Mouse (Mus musculus) heart, embryonic 14.5 days (tissue): ENCODE results near the gene Il33. TPM values are rescaled to one million over a fixed set of nuclear protein-coding genes. Genes with fewer than 3 reads are reported as not detected.

ENCODE experiments used
- ATAC-seq: fragments of 200-750 bp; cut with Nextera tagmentation; 2 replicates; pipeline ENCODE4 v1.8.0; 2017; ENCODE audit warnings: low read depth, moderate TSS enrichment; ENCODE audit not compliant: insufficient number of reproducible peaks, insufficient read depth, low FRiP score
- H3K27ac ChIP-seq, 2 experiments: fragments of 200-500 bp in 1 of 2; fragments of 300-500 bp in 1 of 2; sonication (generic) in 1 of 2; replicated peaks in 1 of 2; 2 replicates each; pipeline ENCODE4 v1.5.1; 2012 to 2014; ENCODE audit warnings: low read depth in 2 of 2, low read length in 2 of 2, control low read depth in 1 of 2, mild to moderate bottlenecking in 1 of 2, mixed read lengths in 1 of 2; ENCODE audit not compliant: control insufficient read depth in 1 of 2, insufficient read depth in 1 of 2
- H3K27me3 ChIP-seq: fragments of 300-500 bp; sonication (generic); 2 replicates; pipeline ENCODE4 v1.6.1; 2014; ENCODE audit warnings: mild to moderate bottlenecking, low read length, control low read depth; ENCODE audit not compliant: control insufficient read depth, insufficient read depth
- H3K36me3 ChIP-seq: fragments of 300-500 bp; sonication (generic); 2 replicates; pipeline ENCODE4 v1.6.1; 2014; ENCODE audit warnings: mild to moderate bottlenecking, control low read depth, low read length, mixed read lengths; ENCODE audit not compliant: control insufficient read depth, insufficient read depth
- H3K4me1 ChIP-seq, 2 experiments: fragments of 200-500 bp in 1 of 2; fragments of 300-500 bp in 1 of 2; sonication (generic) in 1 of 2; 2 replicates each; pipeline ENCODE4 v1.6.1; 2012 to 2014; ENCODE audit warnings: low read length in 2 of 2, control low read depth in 1 of 2, mixed read lengths in 1 of 2; ENCODE audit not compliant: control insufficient read depth in 2 of 2, insufficient read depth in 2 of 2
- H3K4me2 ChIP-seq: fragments of 300-500 bp; sonication (generic); 2 replicates; pipeline ENCODE4 v1.6.1; 2014; ENCODE audit warnings: mild to moderate bottlenecking, low read length
- H3K4me3 ChIP-seq, 2 experiments: fragments of 200-500 bp in 1 of 2; fragments of 300-500 bp in 1 of 2; sonication (generic) in 1 of 2; 2 replicates each; pipeline ENCODE4 v1.5.1; 2012 to 2014; ENCODE audit warnings: low read length in 2 of 2, mild to moderate bottlenecking in 2 of 2, control low read depth in 1 of 2, low read depth in 1 of 2, moderate library complexity in 1 of 2; ENCODE audit not compliant: control insufficient read depth in 1 of 2, insufficient read depth in 1 of 2
- H3K9ac ChIP-seq: fragments of 300-500 bp; sonication (generic); 2 replicates; pipeline ENCODE4 v1.6.1; 2014; ENCODE audit warnings: mild to moderate bottlenecking, low read length
- H3K9me3 ChIP-seq: fragments of 300-500 bp; sonication (generic); 2 replicates; pipeline ENCODE4 v1.6.1; 2016; ENCODE audit warnings: low read length, control low read depth; ENCODE audit not compliant: control insufficient read depth
- WGBS: fragments of 180-500 bp; shearing (Covaris S2); extraction: QIAGEN DNeasy Blood & Tissue Kit; methylation state at CpG from one replicate; pipeline ENCODE4 v1.1.7; 2014; 5-methylcytosine and 5-hydroxymethylcytosine counted together
- polyA plus RNA-seq: library from polyadenylated mRNA; unstranded; fragments of >200 nt; fragmentation: Nextera tagmentation; extraction: Ambion mirVana; gene quantifications from 2 replicates; pipeline ENCODE4 v1.2.1, GENCODE M21; 2014

Gene Il33
- polyA plus RNA-seq, 1 experiment from 2014 or later, result 6.8 TPM

DNA sequence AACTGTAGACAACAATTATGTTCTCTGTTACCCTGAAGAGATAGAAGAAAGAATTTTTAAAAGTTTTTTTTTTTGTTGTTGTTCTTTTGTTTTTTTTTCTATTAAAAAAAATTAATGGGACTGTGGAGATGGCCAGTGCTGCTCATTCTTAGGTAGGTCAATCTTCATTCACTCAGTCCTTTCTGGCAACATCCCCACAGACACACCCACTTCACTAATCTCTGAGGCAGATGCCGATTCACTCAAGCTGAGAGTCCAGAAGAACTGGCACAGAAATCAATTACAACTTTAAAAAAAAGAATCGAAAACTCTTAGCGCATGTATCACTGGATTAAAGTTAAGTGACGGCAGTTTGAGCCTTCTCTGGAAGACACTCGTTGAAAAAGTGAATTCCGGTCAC, 36.0 kb upstream of the Il33 start:
- Histone ChIP-seq H3K4me2 (no peak overlapping the region), H3K4me3 (no peak overlapping the region), H3K4me1 (no peaks in the 10 kb centered on the region), H3K9me3 (no peaks in the 10 kb centered on the region), H3K27me3 (no peaks in the 10 kb centered on the region), H3K9ac (no peak overlapping the region), H3K36me3 (no peaks in the 10 kb centered on the region), H3K27ac (no peak overlapping the region)
- no peak for ATAC-seq
- WGBS, result 81% methylated on average over 6 of the region's 6 CpGs

- H3K9ac ChIP-seq, result no peak overlapping the region
- no peak overlapping the region for H3K4me3 ChIP-seq
- no peaks in the 10 kb centered on the region for H3K4me1 ChIP-seq
- H3K27ac ChIP-seq, result no peak overlapping the region
- H3K4me2 ChIP-seq, result no peak overlapping the region
- H3K36me3 ChIP-seq, result no peaks in the 10 kb centered on the region
- ATAC-seq, result no peak
- WGBS, result 54% methylated on average over 4 of the region's 4 CpGs
- no peaks in the 10 kb centered on the region for H3K27me3 ChIP-seq
- no peaks in the 10 kb centered on the region for H3K9me3 ChIP-seq
Observed at GRCm38 (mm10) chr19:29891981-29892380, 32.9 kb upstream of the Il33 start.

GRCm38 (mm10) chr19:29892786-29893185, 32.1 kb upstream of the Il33 start:
- no peak overlapping the region for H3K27ac ChIP-seq
- WGBS, result 56% methylated on average over 6 of the region's 6 CpGs
- no peak for ATAC-seq
- no peak overlapping the region for H3K4me2 ChIP-seq
- H3K4me1 ChIP-seq, result no peaks in the 10 kb centered on the region
- H3K9me3 ChIP-seq, result no peaks in the 10 kb centered on the region
- no peaks in the 10 kb centered on the region for H3K27me3 ChIP-seq
- no peak overlapping the region for H3K9ac ChIP-seq
- no peak overlapping the region for H3K4me3 ChIP-seq
- no peaks in the 10 kb centered on the region for H3K36me3 ChIP-seq

DNA sequence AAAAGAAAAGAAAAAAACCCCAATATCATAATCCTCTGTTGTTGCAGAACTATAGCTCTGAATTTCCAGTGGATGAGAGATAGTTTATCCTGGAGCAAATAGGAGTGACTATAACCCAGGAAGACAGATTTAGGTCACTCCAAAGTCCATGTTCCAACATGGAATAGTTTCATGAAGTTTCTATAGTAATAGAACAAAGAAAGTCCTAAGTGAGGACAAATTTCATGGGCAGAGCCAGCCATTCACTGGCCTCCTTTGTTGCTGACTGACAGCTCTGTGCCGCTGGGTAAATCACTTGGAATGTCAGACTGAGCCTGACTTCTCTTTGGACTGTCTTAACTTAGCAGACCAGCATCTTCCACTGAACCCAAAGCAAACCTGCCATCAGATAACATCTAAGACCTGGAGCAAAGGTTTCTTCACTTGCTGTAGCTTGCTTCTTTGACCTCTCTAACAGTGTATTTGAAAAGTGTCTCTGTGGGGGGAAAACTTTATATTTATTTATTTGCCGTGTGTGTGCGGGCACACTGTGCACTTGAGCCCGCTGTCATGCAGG, 31.1 kb upstream of the Il33 start:
- no peak for ATAC-seq
- Histone ChIP-seq H3K4me3 (no peak overlapping the region), H3K27me3 (no peaks in the 10 kb centered on the region), H3K9me3 (no peaks in the 10 kb centered on the region), H3K4me2 (no peak overlapping the region), H3K9ac (no peak overlapping the region), H3K36me3 (no peaks in the 10 kb centered on the region), H3K4me1 (no peaks in the 10 kb centered on the region), H3K27ac (no peak overlapping the region)
- 88% methylated on average over 4 of the region's 4 CpGs for WGBS

- Histone ChIP-seq H3K27ac (no peak overlapping the region), H3K9me3 (peaks cover 1% of the 10 kb centered on the region), H3K36me3 (no peaks in the 10 kb centered on the region), H3K4me2 (no peak overlapping the region), H3K9ac (no peak overlapping the region), H3K4me1 (no peaks in the 10 kb centered on the region), H3K27me3 (no peaks in the 10 kb centered on the region), H3K4me3 (no peak overlapping the region)
- ATAC-seq, result no peak
- WGBS, result 81% methylated on average over 12 of the region's 12 CpGs
Observed at GRCm38 (mm10) chr19:29894381-29894780, 30.5 kb upstream of the Il33 start.

- Histone ChIP-seq H3K4me3 (no peak overlapping the region), H3K4me2 (no peak overlapping the region), H3K9ac (no peak overlapping the region), H3K36me3 (no peaks in the 10 kb centered on the region), H3K9me3 (peaks cover 8% of the 10 kb centered on the region), H3K27ac (no peak overlapping the region), H3K4me1 (no peaks in the 10 kb centered on the region), H3K27me3 (no peaks in the 10 kb centered on the region)
- no peak for ATAC-seq
- WGBS, result 82% methylated on average over 7 of the region's 7 CpGs
Observed at GRCm38 (mm10) chr19:29895047-29895446, 29.9 kb upstream of the Il33 start.

DNA sequence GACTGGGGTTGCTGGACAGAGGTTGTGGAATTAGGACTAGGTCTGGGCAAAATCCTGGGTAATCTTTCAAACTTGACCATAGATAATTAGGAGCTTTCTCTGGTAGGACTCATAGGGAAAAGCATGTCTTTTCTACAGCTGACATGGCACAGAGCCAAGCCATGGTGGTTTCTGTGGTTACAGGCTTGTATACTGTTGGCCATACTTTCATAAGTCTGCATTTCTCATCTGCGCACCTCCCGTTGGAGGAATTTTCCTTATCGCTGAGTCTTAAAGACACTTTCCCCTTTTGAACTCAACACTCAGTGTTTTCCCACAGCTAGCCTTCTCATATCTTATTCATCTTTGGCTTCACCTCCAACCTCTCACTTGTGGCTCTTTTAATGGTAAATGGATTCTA, 24.6 kb upstream of the Il33 start:
- 86% methylated on average over 3 of the region's 3 CpGs for WGBS
- H3K4me1 ChIP-seq, result no peaks in the 10 kb centered on the region
- H3K4me3 ChIP-seq, result no peak overlapping the region
- no peak for ATAC-seq
- H3K36me3 ChIP-seq, result no peaks in the 10 kb centered on the region
- no peak overlapping the region for H3K4me2 ChIP-seq
- no peaks in the 10 kb centered on the region for H3K27me3 ChIP-seq
- peaks cover 12% of the 10 kb centered on the region for H3K9me3 ChIP-seq
- H3K9ac ChIP-seq, result no peak overlapping the region
- no peak overlapping the region for H3K27ac ChIP-seq

DNA sequence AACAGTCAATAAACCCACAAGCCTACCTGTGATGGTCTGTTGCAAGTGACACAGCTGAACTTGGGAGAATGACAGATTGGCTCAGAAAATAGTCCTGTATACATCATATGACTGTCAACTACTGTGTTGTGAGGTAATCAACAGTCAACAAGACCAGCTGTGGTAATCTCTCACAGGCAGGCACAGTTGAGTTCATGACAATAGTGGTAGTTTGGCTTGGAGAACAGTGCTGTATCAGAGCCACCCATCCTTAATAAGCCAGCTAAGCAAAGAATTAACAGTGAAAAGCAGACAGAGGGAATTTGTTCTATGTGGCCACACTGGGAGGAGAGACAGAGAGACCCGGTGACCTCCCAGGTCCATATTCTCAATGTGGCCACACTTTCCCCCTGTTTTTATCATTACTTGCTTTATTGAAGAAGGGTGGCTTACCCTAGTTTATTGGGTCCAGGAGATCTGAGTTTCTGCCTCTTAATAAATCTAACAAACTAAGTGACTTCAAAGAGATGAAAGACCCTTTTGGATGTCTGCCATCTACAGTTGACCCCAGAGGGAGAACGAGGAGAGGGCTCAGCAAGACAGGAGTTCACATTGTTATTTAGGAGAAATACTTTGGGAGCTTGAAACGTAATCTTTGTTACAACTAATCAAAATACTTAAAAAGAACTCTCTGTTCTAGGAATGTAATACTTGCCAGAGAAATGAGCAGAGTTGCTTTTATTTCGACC, 22.4 kb upstream of the Il33 start:
- 63% methylated on average over 4 of the region's 4 CpGs for WGBS
- Histone ChIP-seq H3K4me2 (no peak overlapping the region), H3K9me3 (peaks cover 12% of the 10 kb centered on the region), H3K27ac (no peak overlapping the region), H3K4me3 (no peak overlapping the region), H3K27me3 (no peaks in the 10 kb centered on the region), H3K36me3 (no peaks in the 10 kb centered on the region), H3K4me1 (no peaks in the 10 kb centered on the region), H3K9ac (no peak overlapping the region)
- no peak for ATAC-seq
